Mouse (Mus musculus) liver, postnatal 0 days (tissue): ENCODE data around the gene Chil5. TPM values are rescaled to one million over a fixed set of nuclear protein-coding genes. Genes with fewer than 3 reads are reported as not detected.
"Not testable (repeated sequence)": the region's sequence is repeated elsewhere in the genome, so short reads cannot be mapped to it uniquely, and the experiment has no call there.

Source experiments
- ATAC-seq: fragments of 200-750 bp; cut with Nextera tagmentation; 2 replicates; pipeline ENCODE4 v1.8.0; 2017; ENCODE audit warnings: mild to moderate bottlenecking, moderate library complexity
- DNase-seq: peaks from one replicate; pipeline ENCODE4 v3.0.0-alpha.2; 2016
- H3K27ac ChIP-seq: fragments of 300-500 bp; sonication (generic); 2 replicates; pipeline ENCODE4 v1.5.1; 2014; ENCODE audit warnings: antibody characterized with exemption, moderate library complexity, mild to moderate bottlenecking, low read depth
- H3K27me3 ChIP-seq: fragments of 300-500 bp; sonication (generic); 2 replicates; pipeline ENCODE4 v1.6.1; 2014; ENCODE audit warnings: low read length, control low read depth, mixed read lengths; ENCODE audit not compliant: insufficient read depth
- H3K36me3 ChIP-seq: fragments of 300-500 bp; sonication (generic); replicated peaks from 2 replicates; pipeline ENCODE4 v1.6.1; 2014; ENCODE audit warnings: mild to moderate bottlenecking, control low read depth, low read length, moderate library complexity, mixed read lengths; ENCODE audit not compliant: insufficient read depth
- H3K4me1 ChIP-seq: fragments of 300-500 bp; sonication (generic); 2 replicates; pipeline ENCODE4 v1.6.1; 2014; ENCODE audit warnings: antibody characterized with exemption, mild to moderate bottlenecking, control low read depth; ENCODE audit not compliant: insufficient read depth
- H3K4me2 ChIP-seq: fragments of 300-500 bp; sonication (generic); 2 replicates; pipeline ENCODE4 v1.6.1; 2014; ENCODE audit warnings: low read depth, mild to moderate bottlenecking, low read length, moderate library complexity, mixed read lengths
- H3K4me3 ChIP-seq: fragments of 300-500 bp; sonication (generic); 2 replicates; pipeline ENCODE4 v1.5.1; 2014; ENCODE audit warnings: low read depth, low read length
- H3K9ac ChIP-seq: fragments of 300-500 bp; sonication (generic); replicated peaks from 2 replicates; pipeline ENCODE4 v1.6.1; 2014; ENCODE audit warnings: mild to moderate bottlenecking, moderate library complexity
- H3K9me3 ChIP-seq: fragments of 300-500 bp; sonication (generic); 2 replicates; pipeline ENCODE4 v1.6.1; 2016; ENCODE audit warnings: mild to moderate bottlenecking, control low read depth, low read length, mixed read lengths
- CTCF ChIP-seq: sonication (generic); IDR thresholded peaks from 2 replicates; pipeline ENCODE4 v1.5.1; 2016; ENCODE audit warnings: antibody characterized with exemption, low read depth
- EP300 ChIP-seq: IDR thresholded peaks from 2 replicates; pipeline ENCODE4 v1.6.1; 2016; ENCODE audit warnings: antibody characterized with exemption, low read depth, mild to moderate bottlenecking
- whole genome bisulfite sequencing: fragments of 180-500 bp; shearing (Covaris S2); extraction: QIAGEN DNeasy Blood & Tissue Kit; methylation state at CpG from one replicate; pipeline ENCODE4 v1.1.7; 2014; ENCODE audit not compliant: insufficient replicate concordance; 5-methylcytosine and 5-hydroxymethylcytosine counted together
- polyA plus RNA-seq: library from polyadenylated mRNA; unstranded; fragments of >200 nt; fragmentation: Nextera tagmentation; extraction: Ambion mirVana; gene quantifications from 2 replicates; pipeline ENCODE4 v1.2.1, GENCODE M21; 2015

The Chil5 gene
- polyA plus RNA-seq, 1 experiment from 2014 or later, result 0.38 TPM

- H3K27me3 ChIP-seq, result no peaks in the 10 kb centered on the region
- H3K27ac ChIP-seq, result no peak overlapping the region
- TF ChIP-seq EP300 (no peak), CTCF (no peak)
- DNase-seq (no peak), ATAC-seq (no peak)
- H3K4me1 ChIP-seq, result no peaks in the 10 kb centered on the region
- H3K4me3 ChIP-seq, result no peak overlapping the region
- no peak overlapping the region for H3K4me2 ChIP-seq
- H3K36me3 ChIP-seq, result no peaks in the 10 kb centered on the region
- WGBS, result 82% methylated on average over 2 of the region's 2 CpGs
- no peaks in the 10 kb centered on the region for H3K9me3 ChIP-seq
- H3K9ac ChIP-seq, result no peak overlapping the region
Measured at GRCm38 (mm10) chr3:106024135-106024534, 8.5 kb downstream of the Chil5 start.

GRCm38 (mm10) chr3:106021840-106022239, 10.8 kb downstream of the Chil5 start:
- Histone ChIP-seq H3K9ac (no peak overlapping the region), H3K9me3 (no peaks in the 10 kb centered on the region), H3K27me3 (no peaks in the 10 kb centered on the region), H3K27ac (no peak overlapping the region), H3K36me3 (no peaks in the 10 kb centered on the region), H3K4me3 (no peak overlapping the region), H3K4me2 (no peak overlapping the region), H3K4me1 (no peaks in the 10 kb centered on the region)
- ATAC-seq, result no peak
- no peak for DNase-seq
- no peak for TF ChIP-seq EP300
- peak; percentile 45 for TF ChIP-seq CTCF

- TF ChIP-seq CTCF, result no peak
- no peak for TF ChIP-seq EP300
- Histone ChIP-seq H3K4me2 (no peak within 1 kb of the TSS), H3K9me3 (no peaks in the 10 kb centered on the region), H3K27ac (no peak within 1 kb of the TSS), H3K4me3 (no peak within 1 kb of the TSS), H3K27me3 (no peaks in the 10 kb centered on the region), H3K9ac (no peak within 1 kb of the TSS), H3K36me3 (no peaks in the 10 kb centered on the region), H3K4me1 (no peaks in the 10 kb centered on the region)
- ATAC-seq (no peak), DNase-seq (no peak)
- 75% methylated on average over 2 of the region's 2 CpGs for WGBS
Measured at GRCm38 (mm10) chr3:106014546-106014945, 18.1 kb downstream of the Chil5 start, which contains the start of gene Pifo. TSS of gene Pifo (minus strand) at chr3:106014646.

- ATAC-seq, H3K36me3 ChIP-seq, H3K27ac ChIP-seq, H3K4me3 ChIP-seq, DNase-seq, H3K4me1 ChIP-seq, H3K4me2 ChIP-seq, H3K27me3 ChIP-seq, H3K9me3 ChIP-seq, H3K9ac ChIP-seq: not testable (repeated sequence)
- TF ChIP-seq CTCF, result 0 out of 2 replicates have a peak, but pooled peaks have one; percentile 7
- 60% methylated on average over 10 of the region's 10 CpGs for WGBS
Measured at GRCm38 (mm10) chr3:106003360-106003759, 29.3 kb downstream of the Chil5 start.

GRCm38 (mm10) chr3:106001416-106002370, 30.9 kb downstream of the Chil5 start:
- Histone ChIP-seq H3K27ac (no peak overlapping the region), H3K9me3 (no peaks in the 10 kb centered on the region), H3K4me3 (no peak overlapping the region), H3K4me2 (no peak overlapping the region; the same call in 1 of the 2 replicates), H3K36me3 (no peaks in the 10 kb centered on the region), H3K4me1 (0 out of 2 replicates have a peak, but pooled peaks cover 2% of the 10 kb centered on the region), H3K9ac (no peak overlapping the region), H3K27me3 (no peaks in the 10 kb centered on the region)
- WGBS, result 20% methylated on average over 16 of the region's 17 CpGs
- ATAC-seq (peak; percentile 58), DNase-seq (peak; percentile 27)
- TF ChIP-seq EP300 (no peak), CTCF (no peak)

- Histone ChIP-seq H3K9ac (no peak overlapping the region), H3K4me3 (no peak overlapping the region), H3K36me3 (no peaks in the 10 kb centered on the region), H3K4me1 (0 out of 2 replicates have a peak, but pooled peaks cover 2% of the 10 kb centered on the region), H3K9me3 (no peaks in the 10 kb centered on the region), H3K27me3 (no peaks in the 10 kb centered on the region), H3K4me2 (no peak overlapping the region; the same call in 1 of the 2 replicates), H3K27ac (no peak overlapping the region)
- DNase-seq, result no peak
- 28% methylated on average over 11 of the region's 11 CpGs for WGBS
- no peak for ATAC-seq
- no peak for TF ChIP-seq EP300
- no peak for TF ChIP-seq CTCF
Measured at GRCm38 (mm10) chr3:106000707-106001375, 31.8 kb downstream of the Chil5 start.
